Mouse (Mus musculus): ENCODE results near the gene Slc6a6.

The Slc6a6 gene

GRCm38 (mm10) chr6:91773951-91774350 lies 90.1 kb downstream of the Slc6a6 start:
- DNase-seq (ENCODE audit: inconsistent ontology term): no peak

- DNase-seq (ENCODE audit: inconsistent ontology term): peak; percentile 45
These were observed 92.7 kb downstream of the Slc6a6 start for GRCm38 (mm10) chr6:91776543-91776942.

GRCm38 (mm10) chr6:91779206-91779605 lies 95.4 kb downstream of the Slc6a6 start:
- no peak for DNase-seq (ENCODE audit: inconsistent ontology term)

GRCm38 (mm10) chr6:91785018-91785417 lies 101.2 kb downstream of the Slc6a6 start:
- DNase-seq (ENCODE audit: inconsistent ontology term): no peak

- no peak for DNase-seq (ENCODE audit: inconsistent ontology term)
These were observed 104.5 kb downstream of the Slc6a6 start for GRCm38 (mm10) chr6:91788311-91788798.

- DNase-seq (ENCODE audit: inconsistent ontology term): no peak
These were observed 111.8 kb downstream of the Slc6a6 start for GRCm38 (mm10) chr6:91795640-91796039.

- DNase-seq (ENCODE audit: inconsistent ontology term): no peak
These were observed 112.2 kb downstream of the Slc6a6 start for GRCm38 (mm10) chr6:91796064-91796463.

- DNase-seq (ENCODE audit: inconsistent ontology term): no peak
These were observed 112.9 kb downstream of the Slc6a6 start for GRCm38 (mm10) chr6:91796736-91797135.

GRCm38 (mm10) chr6:91798496-91798895 lies 114.6 kb downstream of the Slc6a6 start:
- DNase-seq (ENCODE audit: inconsistent ontology term): no peak

GRCm38 (mm10) chr6:91804177-91804576 lies 120.3 kb downstream of the Slc6a6 start:
- no peak for DNase-seq (ENCODE audit: inconsistent ontology term)

GRCm38 (mm10) chr6:91807169-91807568 lies 123.3 kb downstream of the Slc6a6 start:
- peak; percentile 0 for DNase-seq (ENCODE audit: inconsistent ontology term)

- no peak for DNase-seq (ENCODE audit: inconsistent ontology term)
These were observed 124.2 kb downstream of the Slc6a6 start for GRCm38 (mm10) chr6:91808022-91808421.
